Mouse (Mus musculus): Measurements from ENCODE around the gene Olfr1205. TPM values are rescaled to one million over a fixed set of nuclear protein-coding genes. Genes with fewer than 3 reads are reported as not detected.

Olfr1205 gene
- polyA plus RNA-seq (2012; ENCODE audit: insufficient read depth, low replicate concordance): not detected in 2 replicates

DNA sequence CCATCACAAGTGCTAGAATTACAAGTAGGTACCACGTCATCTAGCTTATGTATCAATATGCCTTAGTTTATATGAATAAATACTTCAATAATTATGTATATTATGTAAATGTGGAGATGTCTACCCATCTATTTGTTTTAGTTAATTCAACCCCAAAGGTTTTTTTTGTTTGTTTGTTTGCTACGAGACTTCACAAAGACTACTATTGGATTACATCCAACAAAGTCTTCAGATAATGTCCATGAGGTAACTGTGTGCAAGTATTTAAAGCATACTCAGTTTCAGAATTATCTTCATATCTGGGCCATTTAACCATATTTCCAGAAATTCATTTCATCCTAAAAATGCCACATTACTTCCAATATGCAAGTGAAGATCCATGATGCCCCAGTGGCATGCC, at the start of gene Olfr1205:
TSS of gene Olfr1205 (plus strand) at position 301 of the 400 bp plus-strand sequence.
- H3K36me3 ChIP-seq (replicated peaks; ENCODE audit: low read length): no peaks in the 10 kb centered on the region
- H3K27me3 ChIP-seq (replicated peaks): no peaks in the 10 kb centered on the region
- no peaks in the 10 kb centered on the region for H3K9me3 ChIP-seq
- H3K4me1 ChIP-seq: no peaks in the 10 kb centered on the region
- TF ChIP-seq FLI1 (IDR thresholded peaks at IDR 0.05; ENCODE audit: low read length) (no peak), GATA1 (IDR thresholded peaks at IDR 0.05; ENCODE audit: borderline replicate concordance, low read length) (no peak)
- H3K4me3 ChIP-seq (replicated peaks): no peak within 1 kb of the TSS

GRCm38 (mm10) chr2:88792736-88793135, 36.8 kb upstream of the Olfr1205 start, which contains the start of gene Olfr1201:
Gene Olfr1201, plus strand, starts transcription at chr2:88793036.
- peaks cover 3% of the 10 kb centered on the region; the same call in 1 of the 2 replicates for H3K9me3 ChIP-seq
- H3K4me3 ChIP-seq (replicated peaks): no peak within 1 kb of the TSS
- no peaks in the 10 kb centered on the region for H3K27me3 ChIP-seq (replicated peaks)
- TF ChIP-seq FLI1 (IDR thresholded peaks at IDR 0.05; ENCODE audit: low read length) (no peak), GATA1 (IDR thresholded peaks at IDR 0.05; ENCODE audit: borderline replicate concordance, low read length) (no peak)
- H3K36me3 ChIP-seq (replicated peaks; ENCODE audit: low read length): no peaks in the 10 kb centered on the region
- no peaks in the 10 kb centered on the region for H3K4me1 ChIP-seq

GRCm38 (mm10) chr2:88814196-88814595, 15.3 kb upstream of the Olfr1205 start, which contains the start of gene Olfr1202:
Gene Olfr1202, plus strand, starts transcription at chr2:88814496.
- H3K36me3 ChIP-seq (replicated peaks; ENCODE audit: low read length): no peaks in the 10 kb centered on the region
- H3K4me1 ChIP-seq: no peaks in the 10 kb centered on the region
- no peaks in the 10 kb centered on the region for H3K9me3 ChIP-seq
- H3K27me3 ChIP-seq (replicated peaks): no peaks in the 10 kb centered on the region
- no peak within 1 kb of the TSS for H3K4me3 ChIP-seq (replicated peaks)
- TF ChIP-seq FLI1 (IDR thresholded peaks at IDR 0.05; ENCODE audit: low read length) (no peak), GATA1 (IDR thresholded peaks at IDR 0.05; ENCODE audit: borderline replicate concordance, low read length) (no peak)

DNA sequence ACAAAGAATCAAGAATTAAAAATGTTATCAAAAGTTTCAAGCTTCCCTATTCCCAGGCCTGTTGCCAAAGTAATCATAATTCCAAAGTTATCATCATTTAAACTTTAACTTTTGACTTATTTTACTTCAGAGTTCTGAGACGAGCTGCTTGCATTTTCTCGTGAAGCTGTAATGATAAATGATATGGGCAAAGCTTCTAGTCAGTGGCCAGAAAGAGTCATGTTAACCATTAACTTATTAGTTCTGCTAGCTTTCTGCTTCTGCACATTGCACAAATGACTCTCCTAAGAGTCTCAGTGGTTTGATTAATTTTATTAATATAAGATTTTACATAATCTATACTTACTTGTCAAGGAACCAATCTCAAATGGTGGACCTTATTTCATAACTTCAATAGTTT, 8.9 kb downstream of the Olfr1205 start:
- TF ChIP-seq GATA1 (IDR thresholded peaks at IDR 0.05; ENCODE audit: borderline replicate concordance, low read length) (no peak), FLI1 (IDR thresholded peaks at IDR 0.05; ENCODE audit: low read length) (no peak)
- no peaks in the 10 kb centered on the region for H3K9me3 ChIP-seq
- H3K4me1 ChIP-seq: no peaks in the 10 kb centered on the region
- no peak overlapping the region for H3K4me3 ChIP-seq (replicated peaks)
- no peaks in the 10 kb centered on the region for H3K36me3 ChIP-seq (replicated peaks; ENCODE audit: low read length)
- no peaks in the 10 kb centered on the region for H3K27me3 ChIP-seq (replicated peaks)

GRCm38 (mm10) chr2:88848992-88849391, 19.5 kb downstream of the Olfr1205 start, which contains the start of gene Olfr1204:
Gene Olfr1204, plus strand, starts transcription at chr2:88849292.
- Histone ChIP-seq H3K9me3 (no peaks in the 10 kb centered on the region), H3K36me3 (replicated peaks; ENCODE audit: low read length) (no peaks in the 10 kb centered on the region), H3K4me1 (no peaks in the 10 kb centered on the region), H3K4me3 (replicated peaks) (no peak within 1 kb of the TSS), H3K27me3 (replicated peaks) (no peaks in the 10 kb centered on the region)
- TF ChIP-seq GATA1 (IDR thresholded peaks at IDR 0.05; ENCODE audit: borderline replicate concordance, low read length) (no peak), FLI1 (IDR thresholded peaks at IDR 0.05; ENCODE audit: low read length) (no peak)

- no peaks in the 10 kb centered on the region for H3K36me3 ChIP-seq (replicated peaks; ENCODE audit: low read length)
- H3K4me3 ChIP-seq (replicated peaks): no peak within 1 kb of the TSS
- no peaks in the 10 kb centered on the region for H3K27me3 ChIP-seq (replicated peaks)
- no peak for TF ChIP-seq FLI1 (IDR thresholded peaks at IDR 0.05; ENCODE audit: low read length)
- no peak for TF ChIP-seq GATA1 (IDR thresholded peaks at IDR 0.05; ENCODE audit: borderline replicate concordance, low read length)
- H3K4me1 ChIP-seq: no peaks in the 10 kb centered on the region
- peaks cover 5% of the 10 kb centered on the region; the same call in 1 of the 2 replicates for H3K9me3 ChIP-seq
These were observed 33.4 kb downstream of the Olfr1205 start, which contains the start of gene Olfr1206 for GRCm38 (mm10) chr2:88862931-88863330. Gene Olfr1206, plus strand, starts transcription at chr2:88863231.

Other genes with a start within 250 kb of the Olfr1205 start
- gene Olfr1189, start 243.3 kb upstream of the Olfr1205 start, polyA plus RNA-seq (2012; ENCODE audit: insufficient read depth, low replicate concordance): not detected in 2 replicates
- gene Olfr1191-ps1, start 189.2 kb upstream of the Olfr1205 start, polyA plus RNA-seq (2012; ENCODE audit: insufficient read depth, low replicate concordance): not detected in 2 replicates
- not detected in 2 replicates for gene Olfr1192-ps1, start 181.2 kb upstream of the Olfr1205 start, polyA plus RNA-seq (2012; ENCODE audit: insufficient read depth, low replicate concordance)
- gene Olfr1193, start 154.1 kb upstream of the Olfr1205 start, polyA plus RNA-seq (2012; ENCODE audit: insufficient read depth, low replicate concordance): not detected in 2 replicates
- not detected in 2 replicates for gene Olfr1195, start 140.6 kb upstream of the Olfr1205 start, polyA plus RNA-seq (2012; ENCODE audit: insufficient read depth, low replicate concordance)
- not detected in 2 replicates for gene Olfr1196, start 125.1 kb upstream of the Olfr1205 start, polyA plus RNA-seq (2012; ENCODE audit: insufficient read depth, low replicate concordance)
- gene Olfr1197, start 97.4 kb upstream of the Olfr1205 start, polyA plus RNA-seq (2012; ENCODE audit: insufficient read depth, low replicate concordance): not detected in 2 replicates
- not detected in 2 replicates for gene Olfr1198, start 78.4 kb upstream of the Olfr1205 start, polyA plus RNA-seq (2012; ENCODE audit: insufficient read depth, low replicate concordance)
- gene Olfr1199, start 69.3 kb upstream of the Olfr1205 start, polyA plus RNA-seq (2012; ENCODE audit: insufficient read depth, low replicate concordance): not detected in 2 replicates
- gene Olfr1200, start 59.2 kb upstream of the Olfr1205 start, polyA plus RNA-seq (2012; ENCODE audit: insufficient read depth, low replicate concordance): not detected in 2 replicates
- not detected in 2 replicates for gene Olfr1201, start 36.7 kb upstream of the Olfr1205 start, polyA plus RNA-seq (2012; ENCODE audit: insufficient read depth, low replicate concordance)
- gene Olfr1202, start 15.2 kb upstream of the Olfr1205 start, polyA plus RNA-seq (2012; ENCODE audit: insufficient read depth, low replicate concordance): 0.12 TPM in 1 of 2 replicates, not detected in the other
- gene Olfr1204, start 19.6 kb downstream of the Olfr1205 start, polyA plus RNA-seq (2012; ENCODE audit: insufficient read depth, low replicate concordance): not detected in 2 replicates
- gene Olfr1206, start 33.5 kb downstream of the Olfr1205 start, polyA plus RNA-seq (2012; ENCODE audit: insufficient read depth, low replicate concordance): not detected in 2 replicates
- gene Olfr1208, start 72.6 kb downstream of the Olfr1205 start, polyA plus RNA-seq (2012; ENCODE audit: insufficient read depth, low replicate concordance): not detected in 2 replicates
- gene Olfr1209, start 85.4 kb downstream of the Olfr1205 start, polyA plus RNA-seq (2012; ENCODE audit: insufficient read depth, low replicate concordance): not detected in 2 replicates
- not detected in 2 replicates for gene Olfr1211, start 108.4 kb downstream of the Olfr1205 start, polyA plus RNA-seq (2012; ENCODE audit: insufficient read depth, low replicate concordance)
- not detected in 2 replicates for gene Olfr1212, start 124.2 kb downstream of the Olfr1205 start, polyA plus RNA-seq (2012; ENCODE audit: insufficient read depth, low replicate concordance)
- not detected in 2 replicates for gene Gm13762, start 150.5 kb downstream of the Olfr1205 start, polyA plus RNA-seq (2012; ENCODE audit: insufficient read depth, low replicate concordance)
- not detected in 2 replicates for gene Olfr1214, start 162.9 kb downstream of the Olfr1205 start, polyA plus RNA-seq (2012; ENCODE audit: insufficient read depth, low replicate concordance)
- not detected in 2 replicates for gene Olfr1215, start 177.2 kb downstream of the Olfr1205 start, polyA plus RNA-seq (2012; ENCODE audit: insufficient read depth, low replicate concordance)
- not detected in 2 replicates for gene Olfr1216, start 188.6 kb downstream of the Olfr1205 start, polyA plus RNA-seq (2012; ENCODE audit: insufficient read depth, low replicate concordance)
- not detected in 2 replicates for gene Olfr1217, start 202.3 kb downstream of the Olfr1205 start, polyA plus RNA-seq (2012; ENCODE audit: insufficient read depth, low replicate concordance)
- gene Olfr1218, start 231.4 kb downstream of the Olfr1205 start, polyA plus RNA-seq (2012; ENCODE audit: insufficient read depth, low replicate concordance): not detected in 2 replicates

Data from megakaryocyte, embryonic 14.5 days (primary cell).